Mouse (Mus musculus): Measurements from ENCODE around the gene Zfp646. TPM values are rescaled to one million over a fixed set of nuclear protein-coding genes. Genes with fewer than 3 reads are reported as not detected.
A peak's percentile ranks its signal among the peaks of the same experiment; 100 is the strongest.

The Zfp646 gene
- polyA plus RNA-seq, 1 experiment from 2014 or later = 15.1 TPM

- Histone ChIP-seq H3K36me3 (ENCODE audit: control insufficient read depth, insufficient read depth, low read length) (peaks cover 36% of the 10 kb centered on the region), H3K4me3 (ENCODE audit: low read depth, low read length) (peak overlapping the region; percentile 86), H3K9me3 (ENCODE audit: control insufficient read depth, low read length) (peaks cover 15% of the 10 kb centered on the region), H3K9ac (ENCODE audit: low read depth, low read length) (peak overlapping the region; percentile 98), H3K4me1 (replicated peaks; ENCODE audit: control insufficient read depth, insufficient read depth, low read length) (peaks cover 19% of the 10 kb centered on the region), H3K27ac (ENCODE audit: low read depth, low read length) (peak overlapping the region; percentile 97), H3K27me3 (replicated peaks; ENCODE audit: control insufficient read depth, insufficient read depth, low read length) (no peaks in the 10 kb centered on the region), H3K4me2 (peak overlapping the region; percentile 88)
- peak; percentile 83 for ATAC-seq (replicated peaks; ENCODE audit: low FRiP score)
- DNase-seq (ENCODE audit: low spot score) = peak; percentile 95
- 0% methylated on average over 38 of the region's 43 CpGs for WGBS
Measured at GRCm38 (mm10) chr7:127875627-127876001, 407 bp upstream of the Zfp646 start.

DNA sequence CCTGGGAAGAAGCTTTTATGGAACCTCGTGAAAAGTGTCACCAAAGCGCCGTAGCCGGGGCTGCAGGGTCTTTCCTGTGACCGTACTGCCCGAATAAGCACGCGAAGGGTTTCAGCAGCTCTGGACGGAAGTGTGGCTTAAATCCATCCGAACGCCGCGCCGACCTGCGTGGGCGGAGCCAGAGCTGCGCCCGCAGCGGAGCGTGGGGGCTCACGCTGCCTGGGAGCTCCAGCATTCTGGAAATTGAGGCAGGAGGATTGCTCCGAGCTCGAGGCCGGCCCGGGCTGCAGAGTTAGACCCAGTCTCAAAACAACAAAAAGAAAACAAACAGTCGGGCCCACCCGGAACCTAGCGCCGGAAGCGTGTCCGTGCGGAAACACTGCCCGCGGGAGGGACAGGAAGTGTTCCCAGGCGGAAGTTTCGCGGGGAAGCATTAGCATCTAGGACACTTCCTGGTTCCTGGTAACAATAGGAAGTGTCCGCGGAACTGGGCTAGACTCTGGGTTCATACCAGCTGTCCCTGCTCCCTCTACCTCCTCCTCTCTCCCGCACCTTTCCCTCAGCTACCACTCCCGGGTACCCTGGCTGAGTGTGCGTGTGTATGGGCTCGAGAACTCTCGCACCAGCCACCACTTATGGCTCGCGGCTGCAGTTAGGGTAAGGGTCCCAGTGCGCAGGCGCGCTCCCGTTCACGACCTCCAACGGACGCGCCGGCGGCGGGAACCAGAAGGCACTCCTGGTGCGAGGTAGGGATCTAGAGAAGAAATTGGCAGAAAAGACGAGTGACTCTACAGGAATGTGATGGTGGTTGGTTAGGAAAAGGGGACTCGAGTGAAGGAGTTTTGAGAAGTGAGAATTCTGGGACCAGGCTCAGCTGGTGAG lies 687 bp downstream of the Zfp646 start, which contains the start of gene Zfp668:
Zfp668 (minus strand) TSS at position 362 of the 882 bp plus-strand sequence.
- under 1% methylated on average over 60 of the region's 60 CpGs for WGBS
- Histone ChIP-seq H3K9me3 (ENCODE audit: control insufficient read depth, low read length) (peaks cover 22% of the 10 kb centered on the region), H3K4me2 (peak within 1 kb of the TSS; percentile 88), H3K4me1 (replicated peaks; ENCODE audit: control insufficient read depth, insufficient read depth, low read length) (peaks cover 19% of the 10 kb centered on the region), H3K4me3 (ENCODE audit: low read depth, low read length) (peak within 1 kb of the TSS; percentile 86), H3K9ac (ENCODE audit: low read depth, low read length) (peak within 1 kb of the TSS; percentile 98), H3K27me3 (replicated peaks; ENCODE audit: control insufficient read depth, insufficient read depth, low read length) (no peaks in the 10 kb centered on the region), H3K36me3 (ENCODE audit: control insufficient read depth, insufficient read depth, low read length) (peaks cover 44% of the 10 kb centered on the region), H3K27ac (ENCODE audit: low read depth, low read length) (peak within 1 kb of the TSS; percentile 97)
- DNase-seq (ENCODE audit: low spot score) (peak; percentile 95), ATAC-seq (replicated peaks; ENCODE audit: low FRiP score) (peak; percentile 78)

- Histone ChIP-seq H3K36me3 (ENCODE audit: control insufficient read depth, insufficient read depth, low read length) (peaks cover 66% of the 10 kb centered on the region), H3K4me3 (ENCODE audit: low read depth, low read length) (no peak overlapping the region), H3K4me1 (replicated peaks; ENCODE audit: control insufficient read depth, insufficient read depth, low read length) (peaks cover 13% of the 10 kb centered on the region), H3K9ac (ENCODE audit: low read depth, low read length) (no peak overlapping the region), H3K27ac (ENCODE audit: low read depth, low read length) (no peak overlapping the region), H3K9me3 (ENCODE audit: control insufficient read depth, low read length) (peaks cover 26% of the 10 kb centered on the region), H3K27me3 (replicated peaks; ENCODE audit: control insufficient read depth, insufficient read depth, low read length) (no peaks in the 10 kb centered on the region), H3K4me2 (no peak overlapping the region)
- ATAC-seq (replicated peaks; ENCODE audit: low FRiP score) (no peak), DNase-seq (ENCODE audit: low spot score) (no peak)
- WGBS = 95% methylated on average over 9 of the region's 9 CpGs
Measured at GRCm38 (mm10) chr7:127879301-127879700, 3.3 kb downstream of the Zfp646 start.

GRCm38 (mm10) chr7:127880431-127880830 lies 4.4 kb downstream of the Zfp646 start:
- WGBS = 89% methylated on average over 12 of the region's 12 CpGs
- H3K9me3 ChIP-seq (ENCODE audit: control insufficient read depth, low read length) = peaks cover 26% of the 10 kb centered on the region

DNA sequence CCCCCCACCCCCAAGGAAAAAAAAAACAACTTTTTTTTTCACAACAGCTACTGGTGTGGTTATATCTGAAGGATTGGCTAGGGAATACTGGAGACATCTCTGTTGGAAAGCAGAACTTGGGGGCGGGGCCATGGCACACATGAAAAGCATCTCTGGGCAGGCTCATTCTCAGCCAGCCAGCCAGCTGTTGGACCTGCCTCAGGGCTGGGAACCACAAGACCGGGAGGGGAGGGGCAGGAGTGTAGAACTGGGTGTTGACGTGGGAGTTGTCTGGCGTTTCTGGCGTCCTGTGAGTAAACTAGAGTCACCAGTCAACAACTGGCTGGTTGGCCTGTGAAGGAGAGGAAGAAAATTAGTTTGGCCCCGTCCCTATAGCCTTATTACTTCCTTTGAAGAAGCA lies 9.9 kb downstream of the Zfp646 start:
- peaks cover 58% of the 10 kb centered on the region for H3K36me3 ChIP-seq (ENCODE audit: control insufficient read depth, insufficient read depth, low read length)
- H3K9me3 ChIP-seq (ENCODE audit: control insufficient read depth, low read length) = peaks cover 11% of the 10 kb centered on the region
- DNase-seq (ENCODE audit: low spot score) = no peak
- ATAC-seq (replicated peaks; ENCODE audit: low FRiP score) = no peak
- H3K9ac ChIP-seq (ENCODE audit: low read depth, low read length) = no peak overlapping the region
- no peak overlapping the region for H3K27ac ChIP-seq (ENCODE audit: low read depth, low read length)
- no peak overlapping the region for H3K4me3 ChIP-seq (ENCODE audit: low read depth, low read length)
- no peaks in the 10 kb centered on the region for H3K27me3 ChIP-seq (replicated peaks; ENCODE audit: control insufficient read depth, insufficient read depth, low read length)
- no peak overlapping the region for H3K4me2 ChIP-seq
- WGBS = 69% methylated on average over 6 of the region's 6 CpGs
- H3K4me1 ChIP-seq (replicated peaks; ENCODE audit: control insufficient read depth, insufficient read depth, low read length) = peaks cover 9% of the 10 kb centered on the region

More at GRCm38 (mm10) chr7:127880431-127880830, 4.4 kb downstream of the Zfp646 start:
- Histone ChIP-seq H3K4me1 (replicated peaks; ENCODE audit: control insufficient read depth, insufficient read depth, low read length) (peaks cover 16% of the 10 kb centered on the region), H3K27me3 (replicated peaks; ENCODE audit: control insufficient read depth, insufficient read depth, low read length) (no peaks in the 10 kb centered on the region), H3K9ac (ENCODE audit: low read depth, low read length) (no peak overlapping the region), H3K27ac (ENCODE audit: low read depth, low read length) (no peak overlapping the region), H3K36me3 (ENCODE audit: control insufficient read depth, insufficient read depth, low read length) (peaks cover 75% of the 10 kb centered on the region), H3K4me2 (no peak overlapping the region), H3K4me3 (ENCODE audit: low read depth, low read length) (no peak overlapping the region)
- DNase-seq (ENCODE audit: low spot score) = no peak
- no peak for ATAC-seq (replicated peaks; ENCODE audit: low FRiP score)

GRCm38 (mm10) chr7:127886551-127886950 lies 10.5 kb downstream of the Zfp646 start:
- 95% methylated on average over 6 of the region's 6 CpGs for WGBS
- H3K36me3 ChIP-seq (ENCODE audit: control insufficient read depth, insufficient read depth, low read length) = peaks cover 52% of the 10 kb centered on the region

GRCm38 (mm10) chr7:127887191-127887590 lies 11.2 kb downstream of the Zfp646 start:
- H3K27ac ChIP-seq (ENCODE audit: low read depth, low read length) = no peak overlapping the region
- H3K4me3 ChIP-seq (ENCODE audit: low read depth, low read length) = no peak overlapping the region
- DNase-seq (ENCODE audit: low spot score) = no peak
- H3K9ac ChIP-seq (ENCODE audit: low read depth, low read length) = no peak overlapping the region
- peaks cover 9% of the 10 kb centered on the region for H3K4me1 ChIP-seq (replicated peaks; ENCODE audit: control insufficient read depth, insufficient read depth, low read length)
- WGBS = 85% methylated on average over 8 of the region's 8 CpGs
- H3K4me2 ChIP-seq = no peak overlapping the region
- H3K27me3 ChIP-seq (replicated peaks; ENCODE audit: control insufficient read depth, insufficient read depth, low read length) = no peaks in the 10 kb centered on the region
- H3K36me3 ChIP-seq (ENCODE audit: control insufficient read depth, insufficient read depth, low read length) = peaks cover 46% of the 10 kb centered on the region
- ATAC-seq (replicated peaks; ENCODE audit: low FRiP score) = no peak
- 0 out of 2 replicates have a peak, but pooled peaks cover 2% of the 10 kb centered on the region for H3K9me3 ChIP-seq (ENCODE audit: control insufficient read depth, low read length)

More at GRCm38 (mm10) chr7:127886551-127886950, 10.5 kb downstream of the Zfp646 start:
- Histone ChIP-seq H3K27me3 (replicated peaks; ENCODE audit: control insufficient read depth, insufficient read depth, low read length) (no peaks in the 10 kb centered on the region), H3K4me2 (no peak overlapping the region), H3K9me3 (ENCODE audit: control insufficient read depth, low read length) (peaks cover 6% of the 10 kb centered on the region), H3K4me1 (replicated peaks; ENCODE audit: control insufficient read depth, insufficient read depth, low read length) (peaks cover 9% of the 10 kb centered on the region), H3K4me3 (ENCODE audit: low read depth, low read length) (no peak overlapping the region), H3K27ac (ENCODE audit: low read depth, low read length) (no peak overlapping the region), H3K9ac (ENCODE audit: low read depth, low read length) (no peak overlapping the region)
- no peak for ATAC-seq (replicated peaks; ENCODE audit: low FRiP score)
- DNase-seq (ENCODE audit: low spot score) = no peak

DNA sequence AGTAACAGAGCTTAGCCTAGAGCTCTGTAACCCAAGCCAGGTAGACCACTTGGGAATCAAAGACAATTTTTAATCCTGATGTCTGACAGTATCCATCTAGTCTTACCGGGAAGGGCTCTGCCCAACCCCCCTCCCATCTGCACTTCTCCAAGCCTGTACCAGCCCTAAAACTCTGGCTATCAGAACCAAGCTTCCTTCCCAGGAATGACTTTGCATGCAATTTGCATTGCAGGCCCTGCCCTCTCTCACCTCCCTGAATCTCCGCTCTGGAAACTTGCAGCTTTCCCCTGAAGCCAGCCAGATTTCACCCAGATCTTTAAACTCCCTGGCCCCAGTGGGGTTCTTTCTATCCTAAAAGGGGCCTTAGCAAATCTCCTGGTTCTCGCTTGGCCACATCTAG lies 11.8 kb downstream of the Zfp646 start:
- Histone ChIP-seq H3K4me1 (replicated peaks; ENCODE audit: control insufficient read depth, insufficient read depth, low read length) (peaks cover 9% of the 10 kb centered on the region), H3K9me3 (ENCODE audit: control insufficient read depth, low read length) (no peaks in the 10 kb centered on the region), H3K9ac (ENCODE audit: low read depth, low read length) (no peak overlapping the region), H3K4me2 (no peak overlapping the region), H3K36me3 (ENCODE audit: control insufficient read depth, insufficient read depth, low read length) (peaks cover 41% of the 10 kb centered on the region), H3K4me3 (ENCODE audit: low read depth, low read length) (no peak overlapping the region), H3K27ac (ENCODE audit: low read depth, low read length) (no peak overlapping the region), H3K27me3 (replicated peaks; ENCODE audit: control insufficient read depth, insufficient read depth, low read length) (no peaks in the 10 kb centered on the region)
- ATAC-seq (replicated peaks; ENCODE audit: low FRiP score) (no peak), DNase-seq (ENCODE audit: low spot score) (no peak)
- WGBS = 81% methylated on average over 3 of the region's 3 CpGs

Measured in liver, embryonic 11.5 days (tissue).